Mouse (Mus musculus) ES-Bruce4 (cell line): ENCODE measurements at regions not wholly inside any gene's neighbourhood (a gene's known extent, or its start where the extent isn't known, plus 50 kb on each side); places are given as distances from the start of the nearest gene placed in this dataset.

Experiments
- CTCF ChIP-seq: IDR thresholded peaks from one replicate; pipeline ENCODE4 v1.8.1; 2011; ENCODE audit warnings: low read depth, low read length
- POLR2A ChIP-seq: IDR thresholded peaks from one replicate; pipeline ENCODE4 v1.8.1; 2011; ENCODE audit warnings: low read length; ENCODE audit not compliant: insufficient read depth

- TF ChIP-seq POLR2A, result no peak
- TF ChIP-seq CTCF, result no peak
Measured at GRCm38 (mm10) chr11:25269936-25270540, 940.5 kb downstream of the 5730522E02Rik start.
